Mouse (Mus musculus): Measurements from ENCODE around the gene Pitpnc1. TPM values are rescaled to one million over a fixed set of nuclear protein-coding genes. Genes with fewer than 3 reads are reported as not detected.

Gene Pitpnc1
- polyA plus RNA-seq, 1 experiment: 15.9 TPM

DNA sequence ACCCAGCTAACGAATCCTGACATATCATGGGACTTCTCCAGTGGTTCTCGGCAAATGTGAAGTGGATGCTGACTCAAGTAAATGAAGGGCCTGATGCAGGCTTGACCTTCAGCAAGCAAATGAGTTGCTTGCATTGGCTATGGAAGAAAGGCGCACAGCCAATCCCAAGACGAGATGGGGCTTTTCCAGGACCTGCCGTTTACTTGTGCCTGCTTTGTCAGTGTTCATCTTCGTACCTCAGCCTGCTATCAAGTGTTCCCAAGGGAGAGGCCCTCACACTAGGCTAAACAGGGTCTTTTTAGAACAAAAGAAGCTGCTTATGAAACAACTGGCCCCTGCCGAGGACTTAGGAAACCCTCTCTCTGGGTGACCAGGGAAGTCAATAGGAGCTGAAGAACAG lies 120.7 kb downstream of the Pitpnc1 start:
- TF ChIP-seq GATA1 (IDR thresholded peaks at IDR 0.05; ENCODE audit: low read length): no peak

DNA sequence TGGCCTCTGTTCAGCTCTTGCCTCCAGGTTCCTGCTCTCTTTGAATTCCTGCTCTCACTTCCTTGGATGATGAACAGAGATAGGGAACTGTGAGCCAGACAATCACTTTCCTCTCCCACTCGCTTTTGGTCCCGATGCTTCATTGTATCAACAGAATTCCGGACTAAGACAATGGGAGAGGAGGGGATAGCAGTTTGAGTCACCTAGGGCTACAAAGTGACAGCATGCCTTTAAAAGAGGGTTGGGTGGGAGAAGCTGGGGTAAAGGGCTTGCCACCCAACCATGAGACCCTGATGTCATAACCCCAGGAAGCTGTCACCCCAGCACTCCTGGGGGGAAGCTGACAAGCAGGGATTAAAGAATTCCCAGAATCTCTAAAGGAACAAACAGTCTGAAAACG lies 127.5 kb downstream of the Pitpnc1 start:
- TF ChIP-seq GATA1 (IDR thresholded peaks at IDR 0.05; ENCODE audit: low read length): no peak

DNA sequence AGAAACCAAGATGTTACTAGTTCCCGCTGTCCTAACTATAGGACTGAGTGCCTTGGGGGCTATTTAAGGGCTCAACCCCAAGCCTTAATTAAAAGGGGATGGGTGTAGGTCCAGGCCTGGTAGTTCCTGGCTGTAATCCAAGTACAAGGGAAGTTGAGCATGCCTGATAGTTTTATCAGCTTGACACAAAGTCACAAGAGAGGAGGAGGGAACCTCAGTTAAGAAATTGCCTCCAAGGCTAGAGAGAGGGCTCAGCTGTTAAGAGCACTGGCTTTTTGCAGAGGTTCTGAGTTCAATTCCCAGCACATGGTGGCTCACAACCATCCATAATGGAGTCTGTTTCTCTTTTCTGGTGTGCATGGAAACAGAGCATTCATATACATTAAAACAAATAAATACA lies 128.1 kb downstream of the Pitpnc1 start:
- no peak for TF ChIP-seq GATA1 (IDR thresholded peaks at IDR 0.05; ENCODE audit: low read length)

DNA sequence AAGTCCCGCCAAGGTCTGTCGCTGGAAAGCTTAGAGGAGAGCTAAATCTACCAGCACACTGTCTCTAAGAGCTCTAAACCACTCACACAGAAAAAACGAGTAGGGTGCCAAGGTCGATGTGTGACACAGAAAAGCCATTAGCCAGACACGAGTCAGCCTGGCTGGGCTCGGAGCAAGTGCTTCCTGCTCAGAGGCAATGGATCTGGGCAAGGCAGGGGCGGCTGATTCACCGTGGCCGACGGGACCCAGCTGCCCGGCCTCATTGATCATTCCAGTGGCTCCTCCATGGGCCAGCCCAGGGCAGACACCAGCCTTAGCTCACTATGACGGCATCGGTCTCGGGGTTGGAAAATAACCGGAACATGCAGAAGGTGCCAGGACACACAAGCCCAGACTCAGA lies 129.2 kb downstream of the Pitpnc1 start:
- no peak for TF ChIP-seq GATA1 (IDR thresholded peaks at IDR 0.05; ENCODE audit: low read length)

DNA sequence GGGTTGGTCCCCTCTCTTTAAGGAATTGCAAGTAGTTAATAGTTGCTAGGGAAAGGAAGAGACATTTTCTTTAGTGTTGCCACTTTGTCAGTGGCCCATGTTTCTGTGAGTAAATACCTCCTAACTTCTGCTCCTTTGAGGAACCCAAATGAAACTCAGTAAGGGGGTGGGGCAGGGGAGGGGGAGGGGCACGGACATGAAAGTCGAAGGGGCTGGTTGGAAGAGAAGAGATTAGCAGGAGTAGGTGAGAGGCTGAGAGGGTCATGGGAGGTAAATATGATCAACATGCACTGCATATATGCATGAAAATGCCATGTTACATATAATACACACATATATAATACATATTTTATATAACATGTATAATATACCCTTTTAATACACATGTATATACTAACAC lies 129.7 kb downstream of the Pitpnc1 start:
- no peak for TF ChIP-seq GATA1 (IDR thresholded peaks at IDR 0.05; ENCODE audit: low read length)

DNA sequence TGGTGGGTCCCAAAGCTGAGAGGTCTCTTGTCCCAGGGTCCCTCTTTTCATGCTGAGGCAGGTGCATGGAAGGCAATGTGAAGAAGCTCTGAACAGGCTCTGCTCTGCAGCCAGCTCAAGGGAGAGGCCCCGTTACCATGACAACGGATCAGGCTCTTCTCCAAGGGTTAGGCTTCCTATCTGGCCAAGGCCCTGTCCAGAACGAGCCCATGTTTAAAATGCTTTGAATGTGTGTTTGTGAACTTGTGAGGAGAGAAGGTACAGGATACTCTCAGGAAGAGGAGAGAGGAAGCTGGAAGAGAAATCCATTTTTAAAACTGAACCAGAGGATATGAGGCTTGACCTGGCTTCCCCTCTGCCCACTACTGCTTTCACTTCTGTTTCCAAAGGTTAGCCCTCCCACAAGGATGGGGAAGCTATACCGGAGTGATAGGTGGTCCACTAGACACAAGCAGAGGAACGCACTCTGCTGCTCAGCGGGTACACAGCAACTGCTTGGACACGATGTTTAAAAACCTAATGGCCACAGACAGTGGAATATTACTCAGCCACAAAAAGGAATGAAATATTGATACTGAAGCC lies 131.2 kb downstream of the Pitpnc1 start:
- no peak for TF ChIP-seq GATA1 (IDR thresholded peaks at IDR 0.05; ENCODE audit: low read length)

DNA sequence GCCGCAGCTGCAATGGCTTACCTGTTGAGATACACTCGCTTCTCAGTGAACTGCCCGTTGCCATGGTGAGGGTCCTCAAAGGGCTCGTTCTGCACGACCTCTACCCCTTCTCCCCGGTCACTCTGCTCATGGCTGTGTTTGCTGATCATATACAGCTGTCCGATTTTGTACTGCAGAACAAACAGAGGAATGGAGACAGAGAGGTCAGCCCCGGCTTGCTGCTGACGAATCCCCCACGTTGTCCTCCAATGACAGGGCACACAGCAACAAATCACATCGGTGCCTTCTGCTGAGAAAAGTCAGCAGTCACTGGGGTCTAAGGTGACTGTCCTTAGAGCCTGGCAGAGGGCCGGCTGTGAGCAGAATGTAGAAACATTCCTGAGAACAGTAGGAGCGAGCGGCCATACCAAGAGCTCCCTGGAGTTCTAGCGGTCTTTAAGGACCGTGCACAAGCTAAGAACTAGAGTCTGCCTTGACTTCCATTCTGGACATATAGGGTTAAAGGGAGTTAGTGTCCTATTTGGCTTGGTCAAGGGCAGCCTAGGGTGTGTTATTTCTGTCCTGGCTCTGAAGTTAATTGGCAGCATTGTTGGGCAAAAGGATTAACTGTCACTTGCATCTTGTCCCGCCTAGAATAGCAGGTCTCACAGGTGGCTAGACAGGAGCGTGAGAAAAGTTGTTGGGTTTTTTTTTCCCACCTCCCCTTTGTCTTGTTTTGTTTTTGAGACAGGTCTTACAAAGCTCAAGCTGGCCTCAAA lies 132.9 kb downstream of the Pitpnc1 start:
- TF ChIP-seq GATA1 (IDR thresholded peaks at IDR 0.05; ENCODE audit: low read length): no peak

DNA sequence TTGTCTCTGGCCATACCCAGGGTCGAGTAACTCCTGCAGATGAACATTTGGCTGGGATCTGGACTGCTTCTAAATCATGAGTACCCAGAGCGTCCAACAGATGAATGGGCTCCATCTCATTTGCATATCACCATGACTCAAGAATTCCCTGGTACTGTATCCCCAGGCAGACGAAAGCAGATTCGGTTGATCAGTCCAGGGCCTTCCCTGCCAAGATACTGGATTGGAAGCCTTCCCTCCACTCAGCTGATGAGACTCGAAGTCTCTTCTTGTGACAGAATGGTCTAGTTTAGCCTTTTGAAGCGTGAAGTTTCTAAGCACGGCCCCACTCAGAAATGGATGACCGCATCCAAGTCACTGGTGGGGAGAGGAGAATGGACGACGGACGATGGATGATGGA lies 134.7 kb downstream of the Pitpnc1 start:
- no peak for TF ChIP-seq GATA1 (IDR thresholded peaks at IDR 0.05; ENCODE audit: low read length)

DNA sequence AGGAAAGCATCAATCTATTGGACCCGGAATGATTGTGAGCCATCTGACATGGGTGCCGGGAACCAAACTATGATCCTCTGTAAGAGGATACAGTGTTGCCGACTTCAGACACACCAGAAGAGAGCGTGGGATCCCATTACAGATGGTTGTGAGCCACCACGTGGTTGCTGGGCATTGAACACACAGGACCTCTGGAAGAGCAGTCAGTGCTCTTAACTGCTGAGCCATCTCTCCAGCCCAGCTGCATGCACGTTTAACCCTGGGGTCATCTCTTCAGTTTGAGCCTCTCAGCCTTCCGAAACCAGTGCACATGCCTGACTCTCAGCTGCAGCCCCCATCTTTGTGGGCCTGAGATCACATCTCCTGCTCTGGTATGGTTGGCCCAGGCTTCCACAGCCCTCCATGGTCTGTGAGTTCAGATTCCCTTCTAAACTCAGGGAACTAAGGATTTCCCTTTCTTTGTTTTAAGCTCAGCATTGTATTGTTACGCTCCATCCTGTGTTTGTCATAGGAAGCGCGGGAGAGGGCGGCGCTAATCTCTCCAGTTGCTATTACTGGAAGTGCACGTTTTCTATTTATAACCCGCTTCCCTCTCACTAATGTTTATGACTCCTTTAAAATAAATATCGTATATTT lies 135.5 kb downstream of the Pitpnc1 start:
- no peak for TF ChIP-seq GATA1 (IDR thresholded peaks at IDR 0.05; ENCODE audit: low read length)

DNA sequence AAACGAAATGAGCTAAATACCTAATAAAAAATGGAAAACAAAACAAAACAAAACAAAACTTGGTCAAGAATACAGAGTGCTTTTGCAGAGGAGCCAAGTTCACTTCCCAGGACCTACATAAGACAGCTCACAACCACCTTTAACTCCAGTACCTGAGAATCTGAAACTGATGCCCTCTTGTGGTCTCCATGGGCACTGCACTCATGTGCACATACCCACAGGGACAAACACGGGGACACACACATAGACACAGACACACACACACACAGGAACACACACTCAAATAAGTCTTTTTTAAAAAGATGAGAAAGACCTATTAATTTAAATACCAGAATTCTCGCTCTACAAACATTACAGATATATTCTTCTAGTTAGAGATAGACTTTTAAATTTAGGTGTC lies 137.6 kb downstream of the Pitpnc1 start:
- no peak for TF ChIP-seq GATA1 (IDR thresholded peaks at IDR 0.05; ENCODE audit: low read length)

DNA sequence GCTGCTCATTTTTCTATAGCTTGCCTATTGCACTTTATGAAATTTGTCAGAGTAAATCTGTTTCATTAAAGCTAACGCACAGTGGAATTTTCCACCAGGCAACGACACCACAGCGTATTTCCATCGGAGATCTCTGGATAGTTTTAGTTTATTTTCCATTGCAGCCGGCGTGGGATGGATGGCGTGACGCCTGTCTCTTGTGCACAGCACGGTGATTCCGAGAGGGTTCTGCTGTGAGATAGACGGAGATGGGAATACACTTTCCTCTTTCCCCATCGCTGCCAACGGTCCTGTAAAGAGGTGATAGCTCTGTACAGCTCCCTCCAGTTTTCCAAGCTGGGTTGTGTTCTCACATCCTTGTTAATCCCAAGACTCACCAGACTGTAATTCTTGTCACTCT lies 138.2 kb downstream of the Pitpnc1 start:
- no peak for TF ChIP-seq GATA1 (IDR thresholded peaks at IDR 0.05; ENCODE audit: low read length)

DNA sequence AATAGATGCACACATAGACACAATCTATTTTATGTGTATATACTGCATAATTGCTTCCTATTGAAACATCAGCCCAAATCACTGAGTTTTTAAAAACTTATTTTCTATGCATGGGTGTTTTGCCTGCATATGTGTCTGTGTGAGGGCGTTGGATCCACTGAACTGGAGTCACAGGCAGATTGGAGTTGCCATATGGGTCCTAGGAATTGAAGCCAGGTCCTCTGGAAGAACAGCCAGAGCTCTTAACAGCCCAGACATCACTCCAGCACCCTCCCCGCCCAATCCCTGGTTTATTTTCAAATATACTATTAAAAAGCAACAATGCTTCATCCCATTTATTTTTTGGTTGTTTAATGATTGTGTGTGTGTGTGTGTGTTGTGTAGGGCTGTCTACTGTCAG lies 139.1 kb downstream of the Pitpnc1 start:
- no peak for TF ChIP-seq GATA1 (IDR thresholded peaks at IDR 0.05; ENCODE audit: low read length)

DNA sequence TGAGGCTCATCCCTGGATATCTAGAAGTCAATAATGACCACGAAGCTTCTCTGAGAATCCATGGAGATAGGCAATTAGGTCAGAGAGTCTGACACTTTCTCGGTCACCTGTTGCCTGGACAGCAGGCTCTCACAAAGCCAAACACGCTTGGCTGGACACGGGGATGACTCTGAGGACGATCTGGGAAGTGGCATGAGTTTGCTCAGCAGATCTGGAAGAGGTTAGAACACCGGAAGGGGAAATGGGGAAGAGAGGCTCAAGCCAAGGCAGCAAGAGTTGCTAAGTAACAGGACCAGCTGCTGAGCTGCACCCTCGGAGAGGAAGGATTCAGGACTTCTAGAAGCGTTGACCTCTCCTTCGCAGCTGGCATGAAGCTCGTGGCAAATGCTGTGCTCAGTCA lies 143.2 kb downstream of the Pitpnc1 start:
- TF ChIP-seq GATA1 (IDR thresholded peaks at IDR 0.05; ENCODE audit: low read length): no peak

DNA sequence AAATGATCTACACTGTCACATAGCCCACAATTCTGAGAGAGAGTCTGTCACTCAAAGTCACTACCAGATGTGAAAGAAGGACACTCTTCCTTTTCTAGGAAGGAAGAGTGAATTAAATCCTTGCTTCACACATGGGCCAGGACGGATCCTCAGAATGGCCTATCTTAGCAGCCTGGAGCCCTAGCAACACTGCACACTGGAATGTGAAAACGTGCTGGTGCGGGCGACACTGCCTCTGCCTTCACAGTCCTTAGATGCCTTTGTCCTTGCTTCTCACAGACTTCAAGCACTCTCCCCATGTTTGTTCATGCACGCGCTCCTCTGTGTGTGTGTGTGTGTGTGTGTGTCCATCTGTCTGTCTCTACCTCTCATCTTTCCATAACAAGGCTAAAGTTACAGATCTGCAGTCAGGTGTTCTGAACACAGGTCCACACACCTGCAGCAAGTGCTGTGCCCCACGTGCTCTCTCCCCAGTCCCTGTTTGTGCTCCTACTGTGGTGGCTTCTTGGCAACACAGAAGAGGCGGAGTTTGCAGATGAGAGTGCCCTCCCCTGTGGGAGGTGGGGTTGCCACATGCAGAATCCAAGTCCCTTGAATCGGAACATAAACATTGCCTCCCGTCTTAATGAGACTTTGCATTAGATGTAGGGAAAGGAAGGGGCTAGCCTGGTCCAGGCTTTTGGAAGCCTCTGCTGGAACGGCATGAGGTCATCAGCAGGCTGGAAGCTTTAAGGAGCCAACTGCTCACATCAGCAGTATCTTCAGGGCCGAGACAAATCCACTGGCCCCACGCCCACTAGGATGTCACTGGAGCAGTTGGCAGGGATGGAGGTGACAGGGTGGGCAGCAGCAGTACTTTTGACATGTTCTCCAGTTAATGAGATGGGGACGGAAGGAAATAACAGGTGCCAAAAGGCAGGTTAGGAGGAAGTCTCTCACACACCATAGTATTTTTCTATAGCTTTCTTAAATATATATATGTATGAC lies 144.5 kb downstream of the Pitpnc1 start:
- TF ChIP-seq GATA1 (IDR thresholded peaks at IDR 0.05; ENCODE audit: low read length): no peak

DNA sequence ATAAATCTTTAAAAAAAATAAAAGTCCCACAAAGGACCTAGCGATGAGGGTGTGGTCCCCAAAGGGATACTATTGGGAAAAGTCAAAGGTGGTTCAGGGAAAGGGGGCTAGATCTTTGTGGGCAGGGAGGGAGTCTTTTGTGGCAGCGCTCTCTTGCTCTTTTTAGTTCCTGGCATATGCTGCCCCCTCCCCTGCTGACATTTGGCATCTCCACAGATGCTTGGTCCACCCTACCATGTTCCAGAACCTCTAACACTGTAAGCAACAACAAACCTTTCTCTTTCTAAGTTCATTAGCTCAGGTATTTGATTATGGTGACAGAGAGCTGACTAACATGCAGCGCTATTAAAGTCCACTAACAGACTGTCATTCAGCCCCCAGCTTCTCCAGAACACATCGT lies 145.3 kb downstream of the Pitpnc1 start:
- no peak for TF ChIP-seq GATA1 (IDR thresholded peaks at IDR 0.05; ENCODE audit: low read length)

DNA sequence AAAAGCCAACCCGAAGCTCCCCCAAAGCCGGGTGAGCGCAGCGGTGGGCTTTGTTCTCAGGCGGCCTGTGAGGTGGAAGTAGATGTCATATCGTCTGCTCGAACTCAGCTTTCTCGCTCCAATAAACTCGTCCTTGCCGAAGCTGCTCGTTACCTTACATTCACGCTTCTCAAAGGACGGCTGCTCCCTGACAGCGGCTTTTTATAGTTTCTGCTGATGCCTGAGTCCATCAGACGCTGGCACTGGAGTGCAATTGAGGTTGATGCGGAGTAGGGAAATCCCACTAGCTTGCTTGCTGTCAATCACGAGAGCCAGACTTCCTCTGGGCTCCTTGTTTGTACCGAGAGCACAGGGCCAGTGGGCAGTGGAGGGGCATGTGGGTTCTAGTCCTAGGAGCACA lies 147.3 kb downstream of the Pitpnc1 start:
- no peak for TF ChIP-seq GATA1 (IDR thresholded peaks at IDR 0.05; ENCODE audit: low read length)

All from G1E-ER4 (cell line).